Mouse (Mus musculus) neutrophil, adult 5-6 weeks (primary cell): ENCODE data around the gene Det1. TPM values are rescaled to one million over a fixed set of nuclear protein-coding genes. Genes with fewer than 3 reads are reported as not detected.

ENCODE experiments used
- ATAC-seq: fragments of 151-379, 151-347 bp; 2 replicates; pipeline ENCODE4 v1.8.0; 2017; ENCODE audit warnings: mild to moderate bottlenecking, moderate TSS enrichment; ENCODE audit not compliant: insufficient number of reproducible peaks, poor library complexity, low FRiP score, severe bottlenecking; ENCODE audit errors: extremely low read depth
- total RNA-seq: library from RNA; stranded (forward); fragments of 200-1000 nt; gene quantifications from 2 replicates; pipeline ENCODE4 v1.2.3, GENCODE M21; 2017

Gene Det1
- total RNA-seq, 1 experiment from 2014 or later, result 11.1 TPM

GRCm38 (mm10) chr7:78793895-78794570 lies 53.0 kb downstream of the Det1 start:
- no peak for ATAC-seq

- ATAC-seq, result peak; percentile 79
Measured at GRCm38 (mm10) chr7:78791359-78792222, 55.5 kb downstream of the Det1 start.

GRCm38 (mm10) chr7:78787793-78788380 lies 59.2 kb downstream of the Det1 start:
- no peak for ATAC-seq

GRCm38 (mm10) chr7:78785906-78786305 lies 61.2 kb downstream of the Det1 start:
- no peak for ATAC-seq

GRCm38 (mm10) chr7:78782639-78783581 lies 64.2 kb downstream of the Det1 start, which contains the start of the genes Mrps11 and Mrpl46:
Gene Mrps11, plus strand, starts transcription at chr7:78783119.
Gene Mrpl46, minus strand, starts transcription at chr7:78783531.
- peak; percentile 97 for ATAC-seq

- ATAC-seq, result no peak
Measured at GRCm38 (mm10) chr7:78778741-78779140, 68.3 kb downstream of the Det1 start.

Other genes starting within 250 kb of the Det1 start
- 1.5 and 1.9 TPM in 2 replicates for gene Ntrk3, start 109.3 kb downstream of the Det1 start, total RNA-seq
- 14.2 and 18.2 TPM in 2 replicates for gene Mrps11, start 64.1 kb downstream of the Det1 start, total RNA-seq
- 16.9 and 18.7 TPM in 2 replicates for gene Mrpl46, start 63.7 kb downstream of the Det1 start, total RNA-seq
- 23.9 and 41.3 TPM in 2 replicates for gene Aen, start 48.6 kb upstream of the Det1 start, total RNA-seq
- 79.6 and 101 TPM in 2 replicates for gene Isg20, start 66.2 kb upstream of the Det1 start, total RNA-seq
- gene Acan, start 206.2 kb upstream of the Det1 start, total RNA-seq, result not detected in 2 replicates